Mouse (Mus musculus): Measurements from ENCODE around the gene Tagln. TPM values are rescaled to one million over a fixed set of nuclear protein-coding genes. Genes with fewer than 3 reads are reported as not detected.

Gene Tagln
- 2.8 TPM for polyA plus RNA-seq (2014; fragmentation: Illumina TruSeq; extraction: RNeasy Lipid Tissue Mini Kit (QIAGEN cat#74804); ENCODE audit: low read depth, low replicate concordance)

GRCm38 (mm10) chr9:45935628-45936210 lies at the start of gene Tagln:
Tagln (minus strand) TSS chr9:45936058.

DNA sequence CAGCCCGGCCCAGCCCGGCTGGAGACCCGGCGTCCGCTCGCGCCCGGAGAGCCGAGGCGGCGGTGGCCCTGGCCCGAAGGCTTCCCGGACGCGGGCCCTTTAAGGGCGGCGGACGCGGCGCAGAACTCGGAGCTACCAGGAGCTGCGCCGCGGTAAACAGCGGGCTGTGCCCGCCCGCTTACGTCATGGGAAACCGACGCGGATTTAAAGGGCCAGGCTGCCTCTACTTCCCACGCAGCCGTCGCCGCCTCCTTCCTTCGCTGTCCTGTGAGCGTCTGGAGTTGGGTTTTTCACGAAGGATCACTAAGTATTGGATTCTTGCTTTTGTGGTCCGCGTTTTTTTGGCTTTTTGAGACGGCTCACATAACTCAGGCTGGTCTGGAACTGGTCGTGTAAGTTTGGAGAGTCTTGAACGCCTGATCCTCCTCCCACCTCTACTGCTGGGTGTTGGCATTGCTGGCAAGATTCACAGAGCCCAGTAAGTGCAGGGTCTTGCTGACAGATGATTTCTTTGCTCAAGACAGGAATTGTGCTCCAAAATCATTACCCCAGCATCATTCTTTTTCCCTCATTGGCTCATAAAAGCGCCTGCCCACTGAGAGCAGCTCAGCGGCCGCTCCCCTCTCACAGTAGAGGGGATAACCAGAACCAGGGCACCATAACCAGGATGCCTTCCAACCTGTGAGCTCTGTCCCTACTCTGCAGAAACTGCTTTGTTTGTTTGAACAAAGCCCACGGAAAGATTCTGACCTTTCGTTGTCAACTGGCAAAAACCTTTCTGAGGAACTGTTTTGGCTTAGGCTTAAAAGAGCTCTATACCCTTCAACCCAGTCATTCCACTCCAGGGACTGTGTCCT lies 19.5 kb upstream of the Tagln start, which contains the start of gene Sidt2:
Sidt2 (minus strand) TSS at position 152 of the 857 bp plus-strand sequence.

GRCm38 (mm10) chr9:45906355-45907077 lies 29.3 kb downstream of the Tagln start, which contains the start of the genes Pcsk7 and Rnf214:
Pcsk7 (plus strand) TSS chr9:45906497.
Rnf214 (minus strand) TSS chr9:45906911.

Other genes with a start within 250 kb of the Tagln start
- 1.4 TPM for gene Cep164, start 107.4 kb downstream of the Tagln start, polyA plus RNA-seq (2014; fragmentation: Illumina TruSeq; extraction: RNeasy Lipid Tissue Mini Kit (QIAGEN cat#74804); ENCODE audit: low read depth, low replicate concordance)
- 12.8 TPM for gene Bace1, start 97.5 kb downstream of the Tagln start, polyA plus RNA-seq (2014; fragmentation: Illumina TruSeq; extraction: RNeasy Lipid Tissue Mini Kit (QIAGEN cat#74804); ENCODE audit: low read depth, low replicate concordance)
- gene Pcsk7, start 29.6 kb downstream of the Tagln start, polyA plus RNA-seq (2014; fragmentation: Illumina TruSeq; extraction: RNeasy Lipid Tissue Mini Kit (QIAGEN cat#74804); ENCODE audit: low read depth, low replicate concordance), result 5.1 TPM
- gene Rnf214, start 29.1 kb downstream of the Tagln start, polyA plus RNA-seq (2014; fragmentation: Illumina TruSeq; extraction: RNeasy Lipid Tissue Mini Kit (QIAGEN cat#74804); ENCODE audit: low read depth, low replicate concordance), result 31.3 TPM
- 12.3 TPM for gene Sidt2, start 19.2 kb upstream of the Tagln start, polyA plus RNA-seq (2014; fragmentation: Illumina TruSeq; extraction: RNeasy Lipid Tissue Mini Kit (QIAGEN cat#74804); ENCODE audit: low read depth, low replicate concordance)
- gene Pafah1b2, start 76.6 kb upstream of the Tagln start, polyA plus RNA-seq (2014; fragmentation: Illumina TruSeq; extraction: RNeasy Lipid Tissue Mini Kit (QIAGEN cat#74804); ENCODE audit: low read depth, low replicate concordance), result 24.0 TPM
- gene Sik3, start 76.8 kb upstream of the Tagln start, polyA plus RNA-seq (2014; fragmentation: Illumina TruSeq; extraction: RNeasy Lipid Tissue Mini Kit (QIAGEN cat#74804); ENCODE audit: low read depth, low replicate concordance), result 7.5 TPM

Data from liver, adult 10 weeks (tissue).